Mouse (Mus musculus) MEL (cell line): Measurements from ENCODE around the gene Cnpy2. TPM values are rescaled to one million over a fixed set of nuclear protein-coding genes. Genes with fewer than 3 reads are reported as not detected.

Source experiments
- DNase-seq: peaks from one replicate; pipeline ENCODE4 v3.0.0; 2011; ENCODE audit warnings: low read depth, low spot score
- H3K27ac ChIP-seq: 2 replicates; pipeline ENCODE4 v1.5.1; 2012; ENCODE audit warnings: low read depth, mild to moderate bottlenecking, control low read depth, low read length, moderate library complexity; ENCODE audit not compliant: control insufficient read depth
- H3K27me3 ChIP-seq, 2 experiments: fragments of 150-350 bp in 1 of 2; sonication (generic) in 1 of 2; 2 replicates each; pipeline ENCODE4 v1.6.1; 2012; ENCODE audit warnings: low read length in 2 of 2, mild to moderate bottlenecking in 2 of 2, improper control_type of control experiment in 1 of 2, moderate library complexity in 1 of 2; ENCODE audit not compliant: insufficient read depth in 2 of 2, control insufficient read depth in 1 of 2
- H3K36me3 ChIP-seq, 2 experiments: 2 replicates each; pipeline ENCODE4 v1.6.1; 2012 to 2014; ENCODE audit warnings: low read length in 2 of 2, improper control_type of control experiment in 1 of 2, inconsistent platforms in 1 of 2, mild to moderate bottlenecking in 1 of 2; ENCODE audit not compliant: insufficient read depth in 2 of 2, control insufficient read depth in 1 of 2
- H3K4me1 ChIP-seq, 2 experiments: fragments of 150-350 bp in 1 of 2; sonication (generic) in 1 of 2; 2 replicates each; pipeline ENCODE4 v1.6.1; 2012; ENCODE audit warnings: low read length in 2 of 2, improper control_type of control experiment in 1 of 2, mild to moderate bottlenecking in 1 of 2; ENCODE audit not compliant: insufficient read depth in 2 of 2, control insufficient read depth in 1 of 2
- H3K4me3 ChIP-seq, 2 experiments: fragments of 150-350 bp in 1 of 2; sonication (generic) in 1 of 2; 2 replicates each; pipeline ENCODE4 v1.5.1; 2012; ENCODE audit warnings: low read depth in 2 of 2, low read length in 2 of 2, mild to moderate bottlenecking in 2 of 2, moderate library complexity in 2 of 2, control low read depth in 1 of 2, improper control_type of control experiment in 1 of 2; ENCODE audit not compliant: control insufficient read depth in 1 of 2, insufficient read depth in 1 of 2
- H3K79me2 ChIP-seq: 2 replicates; pipeline ENCODE4 v1.6.1; 2012; ENCODE audit warnings: mild to moderate bottlenecking, low read length, moderate library complexity; ENCODE audit not compliant: control insufficient read depth, poor library complexity, insufficient read depth
- H3K9ac ChIP-seq: 2 replicates; pipeline ENCODE4 v1.6.1; 2012; ENCODE audit warnings: low read depth, mild to moderate bottlenecking, control low read depth, low read length, moderate library complexity; ENCODE audit not compliant: control insufficient read depth, poor library complexity, severe bottlenecking
- H3K9me3 ChIP-seq: fragments of 150-350 bp; sonication (generic); replicated peaks from 2 replicates; pipeline ENCODE4 v1.6.1; 2012; ENCODE audit warnings: mild to moderate bottlenecking, low read length, improper control_type of control experiment, moderate library complexity; ENCODE audit not compliant: insufficient read depth
- CHD1 ChIP-seq: IDR thresholded peaks from 2 replicates; pipeline ENCODE4 v1.6.1; 2012; ENCODE audit warnings: low read depth, mild to moderate bottlenecking, inconsistent platforms, low read length, improper control_type of control experiment
- CHD2 ChIP-seq: IDR thresholded peaks from 2 replicates; pipeline ENCODE4 v1.6.1; 2011; ENCODE audit warnings: low read length, improper control_type of control experiment
- E2F4 ChIP-seq: IDR thresholded peaks from 2 replicates; pipeline ENCODE4 v1.6.1; 2011; ENCODE audit warnings: low read depth, low read length, improper control_type of control experiment, borderline replicate concordance
- ELF1 ChIP-seq: IDR thresholded peaks from 2 replicates; pipeline ENCODE4 v1.6.1; 2014; ENCODE audit warnings: low read depth, mild to moderate bottlenecking, inconsistent platforms, low read length, improper control_type of control experiment, moderate library complexity
- ETS1 ChIP-seq: IDR thresholded peaks from 2 replicates; pipeline ENCODE4 v1.6.1; 2012; ENCODE audit warnings: low read depth, mild to moderate bottlenecking, inconsistent platforms, low read length, improper control_type of control experiment, moderate library complexity
- GATA1 ChIP-seq: IDR thresholded peaks from 2 replicates; pipeline ENCODE4 v1.6.1; 2011; ENCODE audit warnings: low read depth, low read length, improper control_type of control experiment
- MEF2A ChIP-seq: IDR thresholded peaks from 2 replicates; pipeline ENCODE4 v1.6.1; 2014; ENCODE audit warnings: low read depth, mild to moderate bottlenecking, inconsistent platforms, low read length, improper control_type of control experiment; ENCODE audit not compliant: poor library complexity, insufficient replicate concordance, severe bottlenecking; ENCODE audit errors: extremely low read depth
- NRF1 ChIP-seq: IDR thresholded peaks from 2 replicates; pipeline ENCODE4 v1.6.1; 2014; ENCODE audit warnings: low read depth, mild to moderate bottlenecking, inconsistent platforms, low read length, improper control_type of control experiment, moderate library complexity; ENCODE audit not compliant: poor library complexity, insufficient read depth, severe bottlenecking
- POLR2A ChIP-seq, 2 experiments: IDR thresholded peaks; 2 replicates each; pipeline ENCODE4 v1.6.1; 2011 to 2012; ENCODE audit warnings: low read length in 2 of 2, mild to moderate bottlenecking in 2 of 2, control low read depth in 1 of 2, improper control_type of control experiment in 1 of 2, low read depth in 1 of 2, moderate library complexity in 1 of 2; ENCODE audit not compliant: control insufficient read depth in 1 of 2, insufficient read depth in 1 of 2, poor library complexity in 1 of 2
- POLR2AphosphoS5 ChIP-seq: IDR thresholded peaks from 2 replicates; pipeline ENCODE4 v1.6.1; 2012; ENCODE audit warnings: low read depth, borderline replicate concordance, mild to moderate bottlenecking, inconsistent platforms, low read length, moderate library complexity, mixed read lengths
- RAD21 ChIP-seq: IDR thresholded peaks from 2 replicates; pipeline ENCODE4 v1.6.1; 2011; ENCODE audit warnings: mild to moderate bottlenecking, low read depth, low read length, improper control_type of control experiment
- SIN3A ChIP-seq: IDR thresholded peaks from 2 replicates; pipeline ENCODE4 v1.6.1; 2012; ENCODE audit warnings: low read length, improper control_type of control experiment, inconsistent platforms
- TAL1 ChIP-seq: IDR thresholded peaks from 2 replicates; pipeline ENCODE4 v1.6.1; 2012; ENCODE audit warnings: mild to moderate bottlenecking, inconsistent platforms, low read length, moderate library complexity, mixed read lengths
- TBP ChIP-seq: IDR thresholded peaks from 2 replicates; pipeline ENCODE4 v1.8.0; 2011; ENCODE audit warnings: low read depth, low read length, improper control_type of control experiment
- TCF12 ChIP-seq: IDR thresholded peaks from 2 replicates; pipeline ENCODE4 v1.6.1; 2014; ENCODE audit warnings: low read depth, mild to moderate bottlenecking, inconsistent platforms, low read length, improper control_type of control experiment, moderate library complexity
- UBTF ChIP-seq: IDR thresholded peaks from 2 replicates; pipeline ENCODE4 v1.6.1; 2012; ENCODE audit warnings: low read depth, mild to moderate bottlenecking, inconsistent platforms, low read length, improper control_type of control experiment, moderate library complexity, borderline replicate concordance; ENCODE audit not compliant: insufficient read depth
- USF1 ChIP-seq: IDR thresholded peaks from 2 replicates; pipeline ENCODE4 v1.6.1; 2014; ENCODE audit warnings: low read depth, mild to moderate bottlenecking, inconsistent platforms, low read length, improper control_type of control experiment, moderate library complexity
- ZC3H11A ChIP-seq: IDR thresholded peaks from 2 replicates; pipeline ENCODE4 v1.6.1; 2012; ENCODE audit warnings: low read depth, mild to moderate bottlenecking, inconsistent platforms, low read length, improper control_type of control experiment
- ZMIZ1 ChIP-seq: IDR thresholded peaks from 2 replicates; pipeline ENCODE4 v1.6.1; 2012; ENCODE audit warnings: low read depth, mild to moderate bottlenecking, inconsistent platforms, low read length, improper control_type of control experiment, moderate library complexity
- polyA plus RNA-seq, 2 experiments: library from polyadenylated mRNA; stranded (reverse) in 1 of 2; unstranded in 1 of 2; fragments of >175 nt in 1 of 2; fragments of >200 nt in 1 of 2; gene quantifications; 2 replicates each; pipeline versions ENCODE4 v1.2.1 to v1.2.4; 2012; ENCODE audit warnings: low replicate concordance in 2 of 2, low read depth in 1 of 2; ENCODE audit not compliant: insufficient read length in 2 of 2, insufficient read depth in 1 of 2, missing spikeins in 1 of 2
- total RNA-seq: library from RNA; depleted of rRNA; stranded (reverse); fragments of 300-350 nt; gene quantifications from 2 replicates; pipeline ENCODE4 v1.2.3, GENCODE M21; 2012

The Cnpy2 gene
- total and polyA plus RNA-seq, 3 experiments, result 98.1 to 107 TPM; not detected in 1

- Histone ChIP-seq H3K4me3 (peak overlapping the region; percentile 30 to 85), H3K36me3 (peaks cover 0 to 11% of the 10 kb centered on the region in 2 experiments; a peak in 2 of 4 replicates), H3K9me3 (no peaks in the 10 kb centered on the region), H3K27ac (no peak overlapping the region), H3K9ac (peak overlapping the region; percentile 98), H3K79me2 (peaks cover 14% of the 10 kb centered on the region), H3K4me1 (peaks cover 2 to 9% of the 10 kb centered on the region in 2 experiments; a peak in 3 of 4 replicates), H3K27me3 (no peaks in the 10 kb centered on the region)
- peak; percentile 33 for DNase-seq
- TF ChIP-seq ZMIZ1 (no peak), CHD1 (no peak), SIN3A (no peak), ETS1 (no peak), UBTF (no peak), NRF1 (no peak), MEF2A (no peak), POLR2AphosphoS5 (no peak), TCF12 (no peak), CHD2 (no peak), ZC3H11A (no peak), TAL1 (no peak), E2F4 (no peak), USF1 (no peak)
Measured at GRCm38 (mm10) chr10:128321641-128322040, 618 bp upstream of the Cnpy2 start.

- H3K79me2 ChIP-seq, result peaks cover 14% of the 10 kb centered on the region
- H3K36me3 ChIP-seq, result peaks cover 0 to 11% of the 10 kb centered on the region in 2 experiments; a peak in 2 of 4 replicates
- H3K4me3 ChIP-seq, result peak overlapping the region; percentile 85 to 96
- no peaks in the 10 kb centered on the region for H3K27me3 ChIP-seq
- peaks cover 2 to 9% of the 10 kb centered on the region in 2 experiments; a peak in 3 of 4 replicates for H3K4me1 ChIP-seq
- no peaks in the 10 kb centered on the region for H3K9me3 ChIP-seq
- TF ChIP-seq POLR2A (IDR thresholded peaks at IDR 0.05; ENCODE audit: control insufficient read depth in 1 of 2, insufficient read depth in 1 of 2, low read depth in 1 of 2, low read length in 2 of 2, poor library complexity in 1 of 2) (peak in 1 of 2 experiments; percentile 58; a peak in 2 of 4 replicates), ELF1 (peak; percentile 65; the same call in 1 of the 2 replicates), TBP (peak; percentile 58), RAD21 (no peak), GATA1 (peak; percentile 64; the same call in 1 of the 2 replicates)
- TF ChIP-seq, all 39 proteins: peak for 4
- DNase-seq, result peak; percentile 70
- Histone ChIP-seq H3K27ac (peak overlapping the region; percentile 83), H3K9ac (peak overlapping the region; percentile 98)
Measured at GRCm38 (mm10) chr10:128323516-128323915, 1.3 kb downstream of the Cnpy2 start.
